Mouse (Mus musculus): ENCODE results near the gene Reg3d. TPM values are rescaled to one million over a fixed set of nuclear protein-coding genes. Genes with fewer than 3 reads are reported as not detected.

Gene Reg3d
- polyA plus RNA-seq, 1 experiment from 2014 or later = not detected

Other genes with a start within 250 kb of the Reg3d start
- not detected in 2 replicates for gene Reg3b, start 8.2 kb downstream of the Reg3d start, polyA plus RNA-seq (2016; fragmentation: Nextera tagmentation; extraction: Ambion mirVana)
- gene Reg3a, start 1.8 kb upstream of the Reg3d start, polyA plus RNA-seq (2016; fragmentation: Nextera tagmentation; extraction: Ambion mirVana) = not detected in 2 replicates
- not detected in 2 replicates for gene Reg2, start 16.8 kb upstream of the Reg3d start, polyA plus RNA-seq (2016; fragmentation: Nextera tagmentation; extraction: Ambion mirVana)
- gene Reg1, start 43.8 kb upstream of the Reg3d start, polyA plus RNA-seq (2016; fragmentation: Nextera tagmentation; extraction: Ambion mirVana) = not detected in 2 replicates
- gene Reg3g, start 90.0 kb upstream of the Reg3d start, polyA plus RNA-seq (2016; fragmentation: Nextera tagmentation; extraction: Ambion mirVana) = not detected in 2 replicates

Measured in forebrain, embryonic 12.5 days (tissue).